Mouse (Mus musculus) macrophage (primary cell): ENCODE measurements around the gene Tox3. TPM values are rescaled to one million over a fixed set of nuclear protein-coding genes. Genes with fewer than 3 reads are reported as not detected.

ENCODE experiments used
- H3K27ac ChIP-seq: fragments of 350-480 bp; formaldehyde crosslinking; 2 replicates; pipeline ENCODE4 v1.9.0; 2021
- H3K36me3 ChIP-seq: fragments of 350-480 bp; formaldehyde crosslinking; 2 replicates; pipeline ENCODE4 v1.9.0; 2021; ENCODE audit errors: inconsistent target
- H3K4me3 ChIP-seq: fragments of 350-480 bp; formaldehyde crosslinking; 2 replicates; pipeline ENCODE4 v1.9.0; 2021; ENCODE audit errors: inconsistent target
- H3K79me2 ChIP-seq: fragments of 350-480 bp; formaldehyde crosslinking; 2 replicates; pipeline ENCODE4 v1.9.0; 2021; ENCODE audit errors: inconsistent target
- WGBS: methylation state at CpG from one replicate; pipeline ENCODE4 v1.1.7; 2026; ENCODE audit warnings: inconsistent platforms; ENCODE audit not compliant: missing documents; 5-methylcytosine and 5-hydroxymethylcytosine counted together
- polyA plus RNA-seq: library from polyadenylated mRNA; stranded (reverse); fragments of 250-400 nt; gene quantifications from 3 replicates; pipeline ENCODE4 v1.2.4, GENCODE M21; 2018; ENCODE audit warnings: inconsistent platforms

The Tox3 gene
- polyA plus RNA-seq, 1 experiment from 2014 or later, result not detected

DNA sequence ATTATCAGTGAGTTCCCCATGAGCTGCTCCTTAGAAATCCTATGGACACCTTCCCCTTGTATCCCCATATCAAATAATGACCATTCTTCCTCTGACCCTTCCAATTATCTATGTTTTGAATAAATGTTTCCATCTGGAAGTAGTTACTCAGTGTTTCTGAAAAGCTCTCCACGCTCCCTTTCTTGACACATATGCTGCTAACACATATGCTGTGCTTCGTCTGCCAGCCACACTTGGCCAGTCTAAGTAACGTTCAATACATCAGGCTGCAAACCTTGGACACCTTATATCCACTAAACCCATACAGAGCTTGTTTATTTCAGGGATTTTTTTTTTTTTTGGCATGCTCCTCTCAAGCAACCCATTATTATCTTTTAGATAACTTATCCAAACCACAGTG, 54.1 kb downstream of the Tox3 start:
- WGBS, result 87% methylated on average over 3 of the region's 3 CpGs
- Histone ChIP-seq H3K36me3 (no peaks in the 10 kb centered on the region), H3K4me3 (no peak overlapping the region), H3K27ac (no peak overlapping the region), H3K79me2 (no peaks in the 10 kb centered on the region)

DNA sequence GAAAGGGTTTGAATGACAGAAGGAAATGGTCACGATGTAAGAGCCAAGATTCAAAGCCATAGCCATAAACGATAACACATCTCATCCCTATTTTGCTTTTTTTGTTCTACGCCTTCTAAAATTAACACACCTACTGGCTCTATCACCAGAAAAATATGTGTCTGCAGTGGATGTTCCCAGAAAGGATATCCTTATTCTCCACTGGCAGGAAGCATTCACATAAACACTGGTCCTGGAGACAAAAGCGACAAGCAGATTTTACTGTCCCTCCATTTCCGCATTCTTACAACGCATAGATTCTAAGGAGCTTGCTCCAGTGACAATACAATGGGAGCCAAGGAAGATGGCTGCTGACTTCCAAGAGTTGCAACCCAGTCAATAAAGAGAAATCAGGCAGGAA, 57.3 kb downstream of the Tox3 start:
- WGBS, result 56% methylated on average over 6 of the region's 6 CpGs

DNA sequence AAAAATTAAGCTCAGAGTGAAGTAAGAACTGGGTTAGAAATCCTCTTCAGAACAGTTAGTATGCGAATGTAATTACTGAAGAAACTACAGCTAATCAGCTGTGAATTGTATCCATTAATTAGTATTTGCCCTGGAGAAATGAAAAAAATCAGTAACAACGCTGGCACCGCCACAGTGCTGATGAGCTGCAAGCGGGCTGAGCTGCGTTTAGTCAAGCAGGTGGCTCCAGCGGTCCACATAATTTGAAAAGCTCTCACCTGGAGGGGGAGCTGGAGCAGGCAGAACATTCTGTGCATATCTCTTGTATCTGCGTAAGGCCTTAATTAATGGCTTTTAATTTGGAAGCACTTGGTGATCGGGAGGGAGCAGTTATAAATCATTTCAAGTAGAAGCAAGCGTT, 71.4 kb downstream of the Tox3 start:
- Histone ChIP-seq H3K27ac (no peak overlapping the region), H3K4me3 (no peak overlapping the region), H3K79me2 (no peaks in the 10 kb centered on the region), H3K36me3 (no peaks in the 10 kb centered on the region)
- WGBS, result 88% methylated on average over 9 of the region's 9 CpGs

More for the DNA sequence above, 57.3 kb downstream of the Tox3 start:
- no peaks in the 10 kb centered on the region for H3K36me3 ChIP-seq
- H3K27ac ChIP-seq, result no peak overlapping the region
- H3K79me2 ChIP-seq, result no peaks in the 10 kb centered on the region
- H3K4me3 ChIP-seq, result no peak overlapping the region

DNA sequence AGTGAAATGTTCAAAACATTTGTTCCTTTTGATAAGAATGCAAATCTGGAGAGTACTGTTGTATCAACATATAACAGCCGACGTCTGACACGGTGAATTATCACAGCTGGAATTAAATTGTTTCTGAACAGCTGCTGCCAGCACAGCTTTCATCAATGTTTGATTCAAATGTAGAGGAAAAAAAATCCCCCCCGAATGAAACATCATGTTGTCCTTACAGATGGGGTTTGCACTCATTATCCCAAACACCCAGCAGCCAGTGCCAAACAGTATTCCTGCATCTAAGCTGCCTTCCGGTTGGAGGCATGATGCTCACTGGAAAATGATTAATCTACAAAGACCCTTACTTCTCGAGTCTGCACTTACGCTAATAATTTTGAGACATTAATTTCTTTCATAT, 75.0 kb downstream of the Tox3 start:
- Histone ChIP-seq H3K36me3 (no peaks in the 10 kb centered on the region), H3K4me3 (no peak overlapping the region), H3K27ac (no peak overlapping the region), H3K79me2 (no peaks in the 10 kb centered on the region)
- WGBS, result 90% methylated on average over 7 of the region's 7 CpGs

DNA sequence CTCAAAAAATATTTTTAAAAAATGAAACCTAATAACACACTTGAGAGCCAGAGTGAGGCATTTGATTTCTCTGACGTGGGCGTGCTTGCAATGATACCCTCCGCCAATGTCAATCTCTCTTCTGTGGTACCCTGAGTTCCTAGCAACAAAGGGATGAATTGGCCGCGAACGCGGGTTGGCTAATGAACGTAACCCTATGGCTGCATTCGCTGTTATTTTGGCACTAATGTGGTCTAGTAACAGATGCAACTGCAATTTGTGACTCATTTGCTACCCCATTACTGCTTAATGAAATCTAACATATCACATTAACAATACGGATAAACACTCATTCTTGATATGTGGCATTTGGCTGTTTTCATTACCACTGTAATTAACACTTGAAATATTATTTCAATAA, 76.2 kb downstream of the Tox3 start:
- no peak overlapping the region for H3K4me3 ChIP-seq
- 84% methylated on average over 8 of the region's 10 CpGs for WGBS
- H3K27ac ChIP-seq, result no peak overlapping the region
- no peaks in the 10 kb centered on the region for H3K79me2 ChIP-seq
- H3K36me3 ChIP-seq, result no peaks in the 10 kb centered on the region

DNA sequence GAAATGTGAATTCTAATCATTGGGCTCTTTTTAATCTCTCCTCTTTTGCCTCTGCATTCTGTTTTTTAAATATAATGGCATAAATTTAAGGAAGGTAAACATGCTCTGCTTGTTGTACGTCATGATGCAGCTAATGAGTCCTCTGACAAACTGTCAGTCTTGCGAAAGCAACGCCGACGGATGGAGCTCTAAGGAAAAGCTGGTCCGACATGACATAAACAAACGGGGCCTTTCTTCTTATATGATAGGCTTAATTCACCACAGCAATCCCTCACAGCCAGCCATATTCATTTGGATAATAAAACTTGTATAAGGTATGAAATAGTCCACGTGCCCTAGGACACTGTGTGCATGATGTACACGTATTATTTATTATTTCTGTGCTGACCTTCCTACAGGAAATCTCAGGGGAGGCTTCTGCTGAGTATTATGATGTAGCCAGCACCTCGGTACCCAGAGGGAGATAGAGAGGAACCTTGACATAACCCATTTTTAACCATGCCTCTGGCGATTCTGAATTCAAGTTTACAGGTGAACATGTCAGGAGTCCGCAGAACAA, 80.4 kb downstream of the Tox3 start:
- no peak overlapping the region for H3K27ac ChIP-seq
- H3K79me2 ChIP-seq, result no peaks in the 10 kb centered on the region
- WGBS, result 86% methylated on average over 12 of the region's 12 CpGs
- H3K36me3 ChIP-seq, result no peaks in the 10 kb centered on the region
- no peak overlapping the region for H3K4me3 ChIP-seq

DNA sequence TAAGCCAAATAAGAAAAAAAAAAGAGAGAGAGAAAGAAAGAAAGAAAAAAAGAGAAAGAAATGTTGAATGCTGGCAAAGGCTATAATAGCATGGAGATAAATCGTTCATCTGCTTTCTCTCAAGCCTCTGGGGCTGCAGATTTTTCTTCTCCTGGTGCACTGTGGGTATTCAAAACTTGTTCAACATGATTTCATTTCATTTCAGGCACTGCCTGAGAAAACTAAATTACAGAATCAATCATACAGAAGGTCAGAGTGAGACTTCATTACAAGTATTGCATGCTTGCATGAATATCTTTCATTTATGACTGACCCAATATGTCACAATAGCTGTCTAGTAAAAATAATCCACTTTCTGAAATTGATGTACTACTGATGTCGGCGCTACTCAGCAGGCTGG, 81.2 kb downstream of the Tox3 start:
- H3K27ac ChIP-seq, result no peak overlapping the region
- 86% methylated on average over 3 of the region's 3 CpGs for WGBS
- H3K36me3 ChIP-seq, result no peaks in the 10 kb centered on the region
- no peak overlapping the region for H3K4me3 ChIP-seq
- no peaks in the 10 kb centered on the region for H3K79me2 ChIP-seq

DNA sequence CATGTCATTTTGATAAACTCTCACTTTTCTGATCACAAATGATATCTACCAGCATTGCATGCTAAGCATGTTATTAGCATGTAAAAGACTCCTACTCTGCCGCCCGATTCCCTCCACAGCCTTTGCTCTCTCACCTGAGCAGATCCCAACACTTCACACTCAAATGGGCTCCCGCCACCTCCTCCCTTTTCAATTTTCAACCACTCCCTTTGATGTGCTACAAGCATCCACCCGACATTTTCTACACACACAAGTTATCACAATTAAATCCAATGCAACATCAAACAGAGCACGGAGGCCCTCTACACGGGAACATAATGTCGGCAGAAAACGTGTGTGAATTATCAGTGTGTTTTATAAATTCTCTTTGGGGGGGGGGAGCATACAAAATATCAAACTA, 81.9 kb downstream of the Tox3 start:
- no peak overlapping the region for H3K27ac ChIP-seq
- no peaks in the 10 kb centered on the region for H3K79me2 ChIP-seq
- H3K4me3 ChIP-seq, result no peak overlapping the region
- H3K36me3 ChIP-seq, result no peaks in the 10 kb centered on the region
- WGBS, result 86% methylated on average over 8 of the region's 8 CpGs

DNA sequence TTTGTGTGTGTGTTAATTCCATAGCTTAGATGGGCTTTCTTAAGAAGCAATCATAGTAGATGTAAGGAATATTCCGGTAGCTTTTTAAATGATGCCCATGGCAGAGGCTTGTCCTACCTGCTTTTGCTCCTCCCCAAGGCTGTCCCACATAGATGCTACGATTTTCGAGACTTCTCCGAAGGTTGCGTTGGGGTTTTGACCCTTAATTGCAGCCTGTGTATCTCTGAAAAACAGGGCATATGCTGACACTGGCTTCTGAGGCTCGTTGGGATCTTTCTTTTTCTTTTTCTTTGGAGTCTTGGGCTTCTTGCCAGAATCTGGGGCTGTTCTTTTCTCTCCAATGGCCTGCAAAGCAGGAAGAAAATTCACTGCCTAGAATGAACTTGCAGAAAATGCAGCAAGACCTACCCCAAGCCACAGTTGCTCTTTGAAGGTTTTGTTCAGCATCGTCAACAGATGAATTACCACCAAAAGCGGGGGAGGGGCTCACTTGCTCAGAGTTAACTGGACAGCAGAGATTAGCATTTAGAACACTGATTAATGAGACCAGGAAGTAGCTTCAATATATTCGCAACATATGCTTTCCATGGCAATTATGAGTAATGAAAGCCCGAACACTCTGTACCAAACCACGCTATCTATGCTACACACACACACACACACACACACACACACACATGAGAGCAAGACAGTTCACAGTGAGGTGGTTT, 93.8 kb downstream of the Tox3 start:
- no peak overlapping the region for H3K27ac ChIP-seq
- WGBS, result 80% methylated on average over 11 of the region's 11 CpGs
- H3K36me3 ChIP-seq, result no peaks in the 10 kb centered on the region
- H3K4me3 ChIP-seq, result no peak overlapping the region
- H3K79me2 ChIP-seq, result no peaks in the 10 kb centered on the region

DNA sequence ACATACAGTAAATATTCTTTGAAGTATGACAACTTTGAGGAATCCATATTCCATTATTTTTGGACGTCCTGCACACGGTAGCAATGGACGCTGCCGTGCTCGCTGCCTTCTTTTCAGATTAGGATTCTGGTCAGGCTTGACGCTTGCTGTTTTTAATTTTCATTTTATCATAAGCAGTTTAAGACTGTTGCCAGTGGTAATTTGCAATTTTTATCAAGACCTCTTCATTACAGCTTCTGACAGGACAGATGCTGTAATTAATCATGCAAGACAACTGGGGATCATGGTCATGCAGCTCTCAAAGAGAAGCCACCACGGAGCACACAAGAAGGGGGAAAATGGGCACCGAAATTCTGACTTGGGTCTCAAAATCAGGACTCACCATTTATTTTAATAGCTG, 101.8 kb downstream of the Tox3 start:
- H3K4me3 ChIP-seq, result no peak overlapping the region
- no peaks in the 10 kb centered on the region for H3K36me3 ChIP-seq
- H3K79me2 ChIP-seq, result no peaks in the 10 kb centered on the region
- WGBS, result 93% methylated on average over 8 of the region's 8 CpGs
- no peak overlapping the region for H3K27ac ChIP-seq

DNA sequence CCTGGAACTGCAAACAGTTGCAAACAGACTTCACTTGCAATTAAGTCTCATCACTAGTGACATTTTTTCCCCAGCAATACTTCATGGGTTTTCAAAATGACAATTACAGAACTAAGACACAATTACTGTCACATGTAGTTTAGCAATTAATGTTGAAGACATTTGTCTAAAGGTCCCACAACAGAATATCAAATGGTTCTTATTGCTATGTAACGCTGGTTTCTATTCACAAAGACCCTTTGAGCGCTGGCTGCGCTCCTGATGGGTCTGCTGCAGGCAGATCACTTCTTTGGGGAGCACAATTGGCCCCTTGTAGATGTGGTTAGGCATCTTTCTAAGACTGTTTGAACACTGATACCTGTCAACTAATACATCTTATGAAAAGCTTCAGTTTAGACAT, 102.3 kb downstream of the Tox3 start:
- WGBS, result 90% methylated on average over 3 of the region's 3 CpGs
- no peak overlapping the region for H3K27ac ChIP-seq
- no peaks in the 10 kb centered on the region for H3K36me3 ChIP-seq
- H3K4me3 ChIP-seq, result no peak overlapping the region
- no peaks in the 10 kb centered on the region for H3K79me2 ChIP-seq

DNA sequence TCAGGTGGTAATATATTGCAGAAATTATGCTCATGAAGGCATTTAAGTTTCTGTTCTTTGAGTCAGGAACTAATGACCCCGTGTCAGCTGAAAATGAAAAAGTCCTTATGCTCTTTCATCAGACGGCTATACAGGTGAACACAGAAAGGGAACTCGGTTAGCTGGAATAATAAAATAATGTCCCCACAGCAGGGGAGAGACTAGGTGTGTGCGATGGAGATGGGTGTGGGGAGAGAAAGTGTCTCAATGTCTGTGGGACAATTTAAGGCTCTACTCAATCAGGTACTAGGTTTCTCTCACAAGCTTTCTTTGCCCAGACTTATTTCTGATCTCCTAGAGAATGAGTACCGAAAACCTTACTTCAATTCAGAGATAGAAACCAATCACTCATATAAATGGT, 103.0 kb downstream of the Tox3 start:
- Histone ChIP-seq H3K27ac (no peak overlapping the region), H3K36me3 (no peaks in the 10 kb centered on the region), H3K4me3 (no peak overlapping the region), H3K79me2 (no peaks in the 10 kb centered on the region)
- WGBS, result 81% methylated on average over 5 of the region's 5 CpGs

DNA sequence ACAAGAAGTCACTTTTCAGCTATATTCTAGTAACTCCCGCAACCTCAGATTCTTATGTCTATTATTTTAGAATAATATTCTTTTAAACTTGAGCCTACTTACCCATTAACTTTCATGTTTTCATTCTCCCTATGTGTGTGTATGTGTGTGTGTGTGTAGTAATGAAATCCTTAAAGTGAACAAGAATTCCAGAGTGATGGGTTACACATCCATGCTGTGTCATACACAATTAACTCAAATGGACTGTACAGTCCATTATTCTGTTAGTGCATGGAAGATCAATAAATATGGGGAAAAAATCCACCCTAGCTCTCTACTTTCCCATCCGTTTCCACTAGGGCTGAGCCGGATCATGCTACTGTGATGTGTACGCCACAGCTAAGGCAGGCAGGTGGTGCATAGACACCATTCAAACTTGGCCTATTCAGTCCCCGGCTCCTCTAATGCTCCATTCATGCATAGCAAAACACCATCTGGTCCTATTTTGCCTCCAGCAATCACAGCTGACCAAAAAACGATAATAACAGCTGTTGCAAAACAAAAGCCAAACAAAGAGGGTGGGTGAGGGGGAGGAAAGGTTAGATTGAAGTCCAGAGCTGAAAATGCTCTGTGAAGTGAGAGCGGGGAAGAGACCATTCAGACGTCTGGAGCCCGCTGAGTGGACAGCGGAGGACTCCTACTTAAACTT, 103.5 kb downstream of the Tox3 start:
- Histone ChIP-seq H3K4me3 (no peak overlapping the region), H3K79me2 (no peaks in the 10 kb centered on the region), H3K27ac (no peak overlapping the region), H3K36me3 (no peaks in the 10 kb centered on the region)
- 85% methylated on average over 10 of the region's 10 CpGs for WGBS

DNA sequence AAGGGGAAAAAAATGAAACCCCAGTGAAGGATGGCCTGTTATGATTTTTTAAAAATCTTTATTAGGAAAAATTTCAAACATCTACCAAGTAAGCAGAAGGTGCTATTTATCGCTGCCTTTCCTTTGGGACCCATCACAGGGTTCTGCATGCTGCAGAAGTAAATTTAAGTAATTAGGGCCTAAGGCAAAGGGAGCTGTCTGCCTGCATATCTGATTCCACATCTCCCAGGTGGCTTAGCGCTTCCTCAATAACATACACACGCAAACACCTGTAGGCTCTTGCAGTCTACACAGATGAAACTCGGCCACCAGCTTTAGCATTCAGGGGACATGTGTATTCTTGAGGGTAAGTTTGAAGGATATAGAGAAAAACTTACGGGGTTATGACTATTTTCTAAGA, 104.2 kb downstream of the Tox3 start:
- no peak overlapping the region for H3K27ac ChIP-seq
- H3K79me2 ChIP-seq, result no peaks in the 10 kb centered on the region
- no peaks in the 10 kb centered on the region for H3K36me3 ChIP-seq
- 86% methylated on average over 5 of the region's 5 CpGs for WGBS
- no peak overlapping the region for H3K4me3 ChIP-seq

DNA sequence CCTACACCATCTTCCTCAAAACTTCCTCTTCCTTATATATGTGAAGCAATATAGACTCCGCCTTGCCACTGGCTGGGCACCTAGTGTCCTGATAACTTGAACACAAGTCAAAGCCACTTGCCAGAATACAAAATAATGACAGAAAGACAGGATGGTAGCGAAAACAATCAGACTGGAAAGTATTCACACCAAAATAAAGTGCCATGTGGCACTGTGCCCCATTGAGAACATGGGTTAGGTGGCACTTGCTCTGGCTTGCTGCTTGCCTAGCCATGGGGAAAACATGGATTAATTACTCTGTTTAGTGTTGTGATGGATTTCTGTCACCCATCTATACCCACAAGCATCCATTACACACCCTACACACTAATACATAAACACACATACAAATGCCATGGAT, 105.8 kb downstream of the Tox3 start:
- H3K4me3 ChIP-seq, result no peak overlapping the region
- no peaks in the 10 kb centered on the region for H3K79me2 ChIP-seq
- H3K27ac ChIP-seq, result no peak overlapping the region
- 70% methylated on average over 2 of the region's 2 CpGs for WGBS
- H3K36me3 ChIP-seq, result no peaks in the 10 kb centered on the region
